Mouse (Mus musculus) midbrain, embryonic 13.5 days (tissue): ENCODE data around the gene Onecut3. TPM values are rescaled to one million over a fixed set of nuclear protein-coding genes. Genes with fewer than 3 reads are reported as not detected.

ENCODE experiments used
- ATAC-seq: fragments of 200-750 bp; cut with Nextera tagmentation; 2 replicates; pipeline ENCODE4 v1.8.0; 2017; ENCODE audit warnings: mild to moderate bottlenecking, moderate TSS enrichment, moderate library complexity
- H3K27ac ChIP-seq: fragments of 300-500 bp; sonication (generic); 2 replicates; pipeline ENCODE4 v1.5.1; 2015; ENCODE audit warnings: inconsistent platforms, mild to moderate bottlenecking, moderate library complexity
- H3K27me3 ChIP-seq: fragments of 300-500 bp; sonication (generic); 2 replicates; pipeline ENCODE4 v1.6.1; 2015; ENCODE audit warnings: mild to moderate bottlenecking, inconsistent platforms
- H3K36me3 ChIP-seq: fragments of 300-500 bp; sonication (generic); 2 replicates; pipeline ENCODE4 v1.6.1; 2015; ENCODE audit warnings: mild to moderate bottlenecking, inconsistent platforms
- H3K4me1 ChIP-seq: fragments of 300-500 bp; sonication (generic); replicated peaks from 2 replicates; pipeline ENCODE4 v1.6.1; 2015; ENCODE audit warnings: inconsistent platforms
- H3K4me2 ChIP-seq: fragments of 300-500 bp; sonication (generic); replicated peaks from 2 replicates; pipeline ENCODE4 v1.6.1; 2015; ENCODE audit warnings: moderate library complexity, mild to moderate bottlenecking, inconsistent platforms
- H3K4me3 ChIP-seq: fragments of 300-500 bp; sonication (generic); replicated peaks from 2 replicates; pipeline ENCODE4 v1.5.1; 2015; ENCODE audit warnings: mild to moderate bottlenecking, inconsistent platforms
- H3K9ac ChIP-seq: fragments of 300-500 bp; sonication (generic); replicated peaks from 2 replicates; pipeline ENCODE4 v1.6.1; 2015; ENCODE audit warnings: mild to moderate bottlenecking, inconsistent platforms
- H3K9me3 ChIP-seq: fragments of 300-500 bp; sonication (generic); 2 replicates; pipeline ENCODE4 v1.6.1; 2016; ENCODE audit warnings: mild to moderate bottlenecking, inconsistent platforms
- WGBS: fragments of 180-500 bp; shearing (Covaris S2); methylation state at CpG from one replicate; pipeline ENCODE4 v1.1.7; 2015; 5-methylcytosine and 5-hydroxymethylcytosine counted together
- polyA plus RNA-seq: library from polyadenylated mRNA; unstranded; fragments of >200 nt; fragmentation: Nextera tagmentation; extraction: Ambion mirVana; gene quantifications from 2 replicates; pipeline ENCODE4 v1.2.1, GENCODE M21; 2015

Gene Onecut3
- polyA plus RNA-seq, 1 experiment from 2014 or later, result 2.6 TPM

GRCm38 (mm10) chr10:80538710-80539394, 44.2 kb downstream of the Onecut3 start, which contains the start of gene Atp8b3:
Gene Atp8b3 (minus strand): TSS chr10:80539124.
- Histone ChIP-seq H3K4me2 (peak within 1 kb of the TSS; percentile 30), H3K4me3 (peak within 1 kb of the TSS; percentile 14; the same call in 1 of the 2 replicates), H3K27ac (no peak within 1 kb of the TSS), H3K9me3 (no peaks in the 10 kb centered on the region), H3K36me3 (peaks cover 30% of the 10 kb centered on the region), H3K9ac (no peak within 1 kb of the TSS), H3K4me1 (peaks cover 7% of the 10 kb centered on the region; the same call in 1 of the 2 replicates), H3K27me3 (peaks cover 48% of the 10 kb centered on the region)
- WGBS, result 2% methylated on average over 30 of the region's 30 CpGs
- peak; percentile 53; the same call in 1 of the 2 replicates for ATAC-seq

DNA sequence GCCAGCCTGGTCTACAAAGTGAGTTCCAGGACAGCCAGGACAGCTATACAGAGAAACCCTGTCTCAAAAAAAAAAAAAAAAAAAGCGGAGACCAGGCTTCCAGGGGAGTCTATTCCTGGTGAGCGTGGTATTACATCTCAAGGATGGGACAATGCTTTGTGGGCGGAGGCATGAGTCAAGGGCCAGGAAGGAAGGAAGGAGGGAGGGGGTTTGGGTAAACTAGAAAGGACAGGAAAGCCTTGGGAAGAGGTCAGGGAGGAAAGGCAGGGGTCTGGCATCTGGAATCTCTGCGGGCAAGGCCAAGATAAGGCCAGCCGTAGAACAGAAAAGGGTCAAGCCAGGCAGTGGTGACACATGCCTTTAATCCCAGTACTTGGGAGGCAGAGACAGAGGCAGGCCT, 44.9 kb downstream of the Onecut3 start:
- Histone ChIP-seq H3K9ac (no peak overlapping the region), H3K36me3 (peaks cover 37% of the 10 kb centered on the region), H3K9me3 (no peaks in the 10 kb centered on the region), H3K4me3 (no peak overlapping the region), H3K27ac (no peak overlapping the region), H3K4me2 (no peak overlapping the region), H3K27me3 (peaks cover 43% of the 10 kb centered on the region), H3K4me1 (peaks cover 7% of the 10 kb centered on the region; the same call in 1 of the 2 replicates)
- WGBS, result 58% methylated on average over 5 of the region's 5 CpGs
- ATAC-seq, result no peak

GRCm38 (mm10) chr10:80543873-80544272, 49.2 kb downstream of the Onecut3 start:
- ATAC-seq, result no peak
- WGBS, result 94% methylated on average over 14 of the region's 14 CpGs
- peaks cover 3% of the 10 kb centered on the region for H3K27me3 ChIP-seq
- no peak overlapping the region for H3K4me3 ChIP-seq
- H3K36me3 ChIP-seq, result peaks cover 80% of the 10 kb centered on the region
- H3K4me1 ChIP-seq, result peaks cover 8% of the 10 kb centered on the region; the same call in 1 of the 2 replicates
- no peak overlapping the region for H3K9ac ChIP-seq
- no peaks in the 10 kb centered on the region for H3K9me3 ChIP-seq
- no peak overlapping the region for H3K27ac ChIP-seq
- H3K4me2 ChIP-seq, result no peak overlapping the region

- Histone ChIP-seq H3K36me3 (peaks cover 98% of the 10 kb centered on the region), H3K4me1 (peaks cover 5% of the 10 kb centered on the region; the same call in 1 of the 2 replicates), H3K27ac (no peak overlapping the region), H3K9me3 (no peaks in the 10 kb centered on the region), H3K4me3 (no peak overlapping the region), H3K9ac (no peak overlapping the region), H3K27me3 (no peaks in the 10 kb centered on the region), H3K4me2 (no peak overlapping the region)
- no peak for ATAC-seq
- 91% methylated on average over 8 of the region's 8 CpGs for WGBS
Observed at GRCm38 (mm10) chr10:80545590-80545989, 51.0 kb downstream of the Onecut3 start.

DNA sequence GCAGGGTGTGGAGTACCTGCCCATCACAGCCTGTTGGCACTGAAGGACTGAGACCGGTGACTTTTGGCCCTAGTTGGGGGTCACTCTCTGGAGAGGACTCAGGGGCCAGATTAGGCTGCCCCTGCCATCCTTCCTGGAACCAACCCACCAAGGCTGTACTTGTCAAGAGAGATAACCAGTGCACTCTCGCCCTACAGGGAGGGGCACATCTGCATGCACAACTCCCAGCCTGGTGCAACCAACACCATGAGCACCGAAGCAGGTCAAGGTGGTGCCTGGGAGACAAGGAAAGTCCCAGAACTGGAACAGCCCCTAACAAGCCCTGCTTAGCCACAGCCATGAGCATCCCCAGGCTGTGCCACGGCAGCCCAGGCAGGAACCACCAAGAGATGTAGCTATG, 52.3 kb downstream of the Onecut3 start:
- ATAC-seq, result no peak
- H3K36me3 ChIP-seq, result peaks cover 90% of the 10 kb centered on the region
- 94% methylated on average over 4 of the region's 4 CpGs for WGBS

DNA sequence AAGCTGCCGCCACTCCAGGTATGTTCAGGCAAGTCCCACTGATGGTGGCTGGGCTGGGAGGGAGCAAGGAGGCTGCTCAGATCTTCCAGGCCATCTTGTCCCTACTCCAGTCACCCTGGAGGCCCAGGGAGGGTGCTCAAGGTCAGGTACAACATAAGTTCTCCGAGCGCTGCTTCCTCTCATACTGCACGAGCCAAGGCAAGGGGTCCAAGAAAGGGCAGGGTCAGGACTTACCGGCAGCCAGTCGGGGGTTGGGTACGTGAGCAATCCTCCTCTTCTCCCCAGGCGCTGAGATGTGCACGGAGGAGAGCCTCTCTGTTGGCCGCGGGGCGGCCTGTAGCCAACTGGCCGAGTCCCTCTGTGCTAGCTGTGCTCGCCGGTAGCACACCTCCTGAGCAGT, 52.9 kb downstream of the Onecut3 start:
- no peak overlapping the region for H3K4me3 ChIP-seq
- H3K9me3 ChIP-seq, result no peaks in the 10 kb centered on the region
- 93% methylated on average over 15 of the region's 15 CpGs for WGBS
- no peak overlapping the region for H3K9ac ChIP-seq
- no peaks in the 10 kb centered on the region for H3K27me3 ChIP-seq
- peaks cover 5% of the 10 kb centered on the region; the same call in 1 of the 2 replicates for H3K4me1 ChIP-seq
- H3K36me3 ChIP-seq, result peaks cover 84% of the 10 kb centered on the region
- no peak overlapping the region for H3K4me2 ChIP-seq
- ATAC-seq, result no peak
- no peak overlapping the region for H3K27ac ChIP-seq

More for the DNA sequence above, 52.3 kb downstream of the Onecut3 start:
- Histone ChIP-seq H3K27me3 (no peaks in the 10 kb centered on the region), H3K4me2 (no peak overlapping the region), H3K9me3 (no peaks in the 10 kb centered on the region), H3K9ac (no peak overlapping the region), H3K4me3 (no peak overlapping the region), H3K27ac (no peak overlapping the region), H3K4me1 (peaks cover 5% of the 10 kb centered on the region; the same call in 1 of the 2 replicates)

- WGBS, result 76% methylated on average over 10 of the region's 10 CpGs
- Histone ChIP-seq H3K4me1 (peaks cover 5% of the 10 kb centered on the region; the same call in 1 of the 2 replicates), H3K9ac (no peak overlapping the region), H3K36me3 (peaks cover 74% of the 10 kb centered on the region), H3K4me2 (no peak overlapping the region), H3K27me3 (no peaks in the 10 kb centered on the region), H3K9me3 (no peaks in the 10 kb centered on the region), H3K27ac (no peak overlapping the region), H3K4me3 (no peak overlapping the region)
- peak; percentile 75 for ATAC-seq
Observed at GRCm38 (mm10) chr10:80548428-80549006, 53.9 kb downstream of the Onecut3 start.

GRCm38 (mm10) chr10:80549279-80549678, 54.6 kb downstream of the Onecut3 start:
- H3K4me2 ChIP-seq, result no peak overlapping the region
- no peaks in the 10 kb centered on the region for H3K9me3 ChIP-seq
- H3K27me3 ChIP-seq, result no peaks in the 10 kb centered on the region
- H3K4me1 ChIP-seq, result peaks cover 5% of the 10 kb centered on the region; the same call in 1 of the 2 replicates
- H3K36me3 ChIP-seq, result peaks cover 66% of the 10 kb centered on the region
- no peak for ATAC-seq
- no peak overlapping the region for H3K27ac ChIP-seq
- H3K4me3 ChIP-seq, result no peak overlapping the region
- no peak overlapping the region for H3K9ac ChIP-seq
- 89% methylated on average over 21 of the region's 21 CpGs for WGBS

DNA sequence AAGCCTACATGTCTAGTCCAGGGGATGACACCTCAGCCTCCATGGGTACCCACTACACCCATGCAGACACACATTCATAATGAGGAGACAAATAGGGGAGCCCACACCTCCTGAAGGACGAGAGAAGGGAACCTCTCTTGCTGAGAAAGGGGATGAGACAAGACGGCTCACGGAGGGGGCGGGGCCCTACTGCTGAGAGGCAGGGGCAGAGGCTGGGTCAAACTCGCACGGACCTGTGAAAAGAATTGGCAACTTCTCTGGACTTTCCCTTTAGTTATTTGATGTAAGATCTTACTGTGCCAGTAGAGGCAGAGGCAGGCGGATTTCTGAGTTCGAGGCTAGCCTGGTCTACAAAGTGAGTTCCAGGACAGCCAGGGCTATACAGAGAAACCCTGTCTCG, 57.7 kb downstream of the Onecut3 start:
- Histone ChIP-seq H3K4me1 (peaks cover 10% of the 10 kb centered on the region), H3K27ac (no peak overlapping the region), H3K27me3 (no peaks in the 10 kb centered on the region), H3K9me3 (no peaks in the 10 kb centered on the region), H3K4me2 (no peak overlapping the region), H3K9ac (no peak overlapping the region), H3K36me3 (peaks cover 35% of the 10 kb centered on the region), H3K4me3 (no peak overlapping the region)
- no peak for ATAC-seq
- WGBS, result 71% methylated on average over 9 of the region's 9 CpGs

DNA sequence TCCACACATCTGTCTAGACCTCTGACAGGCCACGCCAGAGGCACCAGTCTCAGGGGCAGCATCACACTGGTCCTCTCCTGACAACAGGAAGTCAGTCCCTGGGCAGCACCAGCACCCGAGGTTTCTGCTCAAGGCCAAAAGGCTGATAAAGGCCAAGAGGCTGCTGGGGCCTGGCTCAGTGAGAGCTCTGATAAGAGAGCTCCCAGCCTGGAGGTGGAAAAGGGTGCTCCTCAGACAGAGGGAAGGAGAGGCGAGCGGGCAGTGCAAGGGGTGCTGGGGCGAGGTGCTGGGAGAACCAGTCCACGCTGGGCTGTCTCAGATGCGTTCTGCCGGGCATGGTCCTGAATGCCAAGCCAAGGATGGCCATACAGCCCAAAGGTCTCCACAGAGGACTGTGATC, 58.9 kb downstream of the Onecut3 start:
- no peak overlapping the region for H3K4me2 ChIP-seq
- H3K4me1 ChIP-seq, result peaks cover 20% of the 10 kb centered on the region
- no peak overlapping the region for H3K27ac ChIP-seq
- WGBS, result 89% methylated on average over 8 of the region's 8 CpGs
- no peaks in the 10 kb centered on the region for H3K27me3 ChIP-seq
- H3K4me3 ChIP-seq, result no peak overlapping the region
- peaks cover 23% of the 10 kb centered on the region for H3K36me3 ChIP-seq
- no peak overlapping the region for H3K9ac ChIP-seq
- ATAC-seq, result no peak
- no peaks in the 10 kb centered on the region for H3K9me3 ChIP-seq

DNA sequence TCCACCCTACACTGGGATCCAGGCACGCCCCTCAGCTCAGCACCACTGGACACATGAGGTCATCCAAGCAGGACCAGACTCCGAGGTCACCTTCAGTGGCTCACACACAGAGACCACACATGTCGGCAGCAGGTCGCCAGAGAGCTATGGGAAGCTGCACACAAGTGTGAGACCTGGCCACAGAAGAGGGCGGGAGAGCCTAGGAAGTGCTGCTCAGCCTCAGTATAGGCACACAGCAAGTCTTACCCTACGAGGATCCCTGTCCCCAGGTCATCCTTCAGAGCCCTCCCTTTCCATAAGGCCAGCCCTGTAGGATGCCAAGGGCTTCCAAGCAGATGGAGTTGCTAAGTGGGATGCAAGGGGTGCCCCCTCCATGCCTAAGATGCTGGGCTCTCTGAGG, 59.4 kb downstream of the Onecut3 start:
- Histone ChIP-seq H3K9me3 (no peaks in the 10 kb centered on the region), H3K27ac (no peak overlapping the region), H3K4me2 (no peak overlapping the region), H3K4me3 (no peak overlapping the region), H3K4me1 (peaks cover 19% of the 10 kb centered on the region), H3K9ac (no peak overlapping the region), H3K27me3 (no peaks in the 10 kb centered on the region), H3K36me3 (peaks cover 19% of the 10 kb centered on the region)
- WGBS, result 85% methylated on average over 6 of the region's 6 CpGs
- ATAC-seq, result no peak

DNA sequence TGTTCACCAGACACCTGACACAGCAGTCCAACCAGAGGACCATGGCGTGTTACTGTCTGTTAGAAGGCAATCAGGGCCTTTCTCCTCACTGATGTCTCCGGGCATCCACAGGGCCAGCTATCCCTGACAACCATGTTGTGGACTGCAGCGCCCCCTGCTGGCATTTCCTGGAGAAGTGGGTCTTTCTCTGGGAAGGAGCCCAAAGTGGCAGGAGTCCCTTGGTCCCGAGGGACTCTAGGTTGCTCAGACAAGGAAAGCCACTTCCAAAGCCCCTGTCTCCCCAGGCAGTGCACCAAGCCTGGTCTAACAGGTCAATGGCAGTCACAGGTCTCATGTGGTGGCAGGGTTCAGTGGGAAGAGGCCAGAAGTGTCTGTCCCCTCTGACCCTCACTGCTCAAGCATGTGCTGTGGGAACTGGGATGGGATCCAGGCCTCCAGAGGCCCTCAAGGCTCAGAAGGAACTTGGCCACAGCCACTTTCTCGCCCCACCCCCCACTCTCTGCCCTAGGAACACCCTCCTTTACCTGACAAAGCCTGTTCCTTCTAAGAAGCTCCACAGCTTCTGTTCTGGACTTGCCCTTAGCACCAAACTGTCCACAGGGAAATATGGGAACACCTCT, 62.8 kb downstream of the Onecut3 start:
- Histone ChIP-seq H3K9me3 (no peaks in the 10 kb centered on the region), H3K4me1 (peaks cover 40% of the 10 kb centered on the region), H3K9ac (peak overlapping the region; percentile 33; the same call in 1 of the 2 replicates), H3K27me3 (no peaks in the 10 kb centered on the region), H3K27ac (no peak overlapping the region), H3K36me3 (no peaks in the 10 kb centered on the region), H3K4me3 (no peak overlapping the region), H3K4me2 (no peak overlapping the region)
- 35% methylated on average over 5 of the region's 5 CpGs for WGBS
- no peak for ATAC-seq
